Mouse (Mus musculus): Measurements from ENCODE around the gene Sgsm1. TPM values are rescaled to one million over a fixed set of nuclear protein-coding genes. Genes with fewer than 3 reads are reported as not detected.

Gene Sgsm1
- polyA plus RNA-seq, 1 experiment from 2014 or later = 15.7 TPM

- no peaks in the 10 kb centered on the region for H3K9me3 ChIP-seq (ENCODE audit: control insufficient read depth, low read length)
- H3K4me3 ChIP-seq (ENCODE audit: low read depth, low read length) = peak within 1 kb of the TSS; percentile 68
- DNase-seq (ENCODE audit: low spot score) (peak; percentile 87), ATAC-seq (replicated peaks; ENCODE audit: low FRiP score) (peak; percentile 19)
- WGBS = 10% methylated on average over 47 of the region's 62 CpGs
- peaks cover 9% of the 10 kb centered on the region for H3K4me1 ChIP-seq (replicated peaks; ENCODE audit: control insufficient read depth, insufficient read depth, low read length)
- peak within 1 kb of the TSS; percentile 66 for H3K9ac ChIP-seq (ENCODE audit: low read length)
- no peaks in the 10 kb centered on the region for H3K36me3 ChIP-seq (ENCODE audit: control insufficient read depth, insufficient read depth, low read length)
- no peaks in the 10 kb centered on the region for H3K27me3 ChIP-seq (ENCODE audit: control insufficient read depth, insufficient read depth, low read length)
- H3K27ac ChIP-seq (ENCODE audit: low read depth, low read length) = no peak within 1 kb of the TSS
- peak within 1 kb of the TSS; percentile 97 for H3K4me2 ChIP-seq (ENCODE audit: low read depth, low read length, severe bottlenecking)
Observed at GRCm38 (mm10) chr5:113221147-113221865, 89.3 kb downstream of the Sgsm1 start, which contains the start of gene 2900026A02Rik. 2900026A02Rik (minus strand) TSS chr5:113221236.

DNA sequence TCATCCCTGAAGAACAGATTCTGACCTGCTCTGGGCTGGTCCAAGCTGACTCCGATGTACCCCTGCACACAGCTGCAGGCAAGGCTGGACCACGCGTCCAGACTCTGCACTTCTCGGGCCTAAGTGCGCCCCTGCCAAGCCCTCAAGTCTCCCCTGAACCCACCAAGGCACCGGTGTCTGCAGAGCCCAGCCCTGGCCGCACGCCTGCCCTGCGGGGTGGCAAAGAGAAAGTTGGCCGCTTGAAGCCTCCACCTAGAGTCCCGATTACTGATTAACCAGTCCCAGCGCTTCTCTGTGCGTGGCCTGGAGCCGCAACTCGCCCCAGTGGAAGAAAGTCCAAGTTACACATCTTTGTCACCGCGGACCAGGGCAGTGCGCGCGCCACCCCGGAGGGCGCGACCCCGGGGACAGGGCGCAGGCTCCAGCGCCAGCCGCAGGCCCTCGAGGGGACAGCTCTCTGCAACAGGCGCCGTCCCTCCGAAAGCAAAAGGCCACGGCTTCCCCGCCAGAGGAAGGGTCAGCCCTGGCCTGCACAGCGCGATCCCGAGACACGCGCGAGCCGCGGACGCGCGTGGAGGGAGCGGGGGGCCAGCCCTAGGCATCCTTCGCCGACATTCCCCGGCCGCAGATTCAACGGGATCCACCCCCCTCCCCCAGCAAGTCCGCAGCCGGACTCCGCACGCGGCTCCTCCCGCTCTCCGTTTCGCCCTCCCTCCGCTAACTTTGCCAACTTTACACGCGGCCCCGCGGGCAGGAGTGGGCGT, 90.0 kb downstream of the Sgsm1 start:
- Histone ChIP-seq H3K36me3 (ENCODE audit: control insufficient read depth, insufficient read depth, low read length) (no peaks in the 10 kb centered on the region), H3K4me1 (replicated peaks; ENCODE audit: control insufficient read depth, insufficient read depth, low read length) (peaks cover 4% of the 10 kb centered on the region), H3K4me3 (ENCODE audit: low read depth, low read length) (peak overlapping the region; percentile 68), H3K27me3 (ENCODE audit: control insufficient read depth, insufficient read depth, low read length) (no peaks in the 10 kb centered on the region), H3K9me3 (ENCODE audit: control insufficient read depth, low read length) (no peaks in the 10 kb centered on the region), H3K9ac (ENCODE audit: low read length) (peak overlapping the region; percentile 66), H3K4me2 (ENCODE audit: low read depth, low read length, severe bottlenecking) (peak overlapping the region; percentile 97), H3K27ac (ENCODE audit: low read depth, low read length) (no peak overlapping the region)
- peak; percentile 60 for ATAC-seq (replicated peaks; ENCODE audit: low FRiP score)
- WGBS = 2% methylated on average over 58 of the region's 64 CpGs
- peak; percentile 72 for DNase-seq (ENCODE audit: low spot score)

- WGBS = 64% methylated on average over 7 of the region's 7 CpGs
- Histone ChIP-seq H3K27ac (ENCODE audit: low read depth, low read length) (no peak overlapping the region), H3K4me1 (replicated peaks; ENCODE audit: control insufficient read depth, insufficient read depth, low read length) (peaks cover 4% of the 10 kb centered on the region), H3K4me2 (ENCODE audit: low read depth, low read length, severe bottlenecking) (peak overlapping the region; percentile 97), H3K36me3 (ENCODE audit: control insufficient read depth, insufficient read depth, low read length) (no peaks in the 10 kb centered on the region), H3K27me3 (ENCODE audit: control insufficient read depth, insufficient read depth, low read length) (no peaks in the 10 kb centered on the region), H3K9me3 (ENCODE audit: control insufficient read depth, low read length) (no peaks in the 10 kb centered on the region), H3K4me3 (ENCODE audit: low read depth, low read length) (peak overlapping the region; percentile 68; the same call in 1 of the 2 replicates), H3K9ac (ENCODE audit: low read length) (no peak overlapping the region)
- DNase-seq (ENCODE audit: low spot score) (no peak), ATAC-seq (replicated peaks; ENCODE audit: low FRiP score) (no peak)
Observed at GRCm38 (mm10) chr5:113219876-113220275, 90.7 kb downstream of the Sgsm1 start.

- no peak overlapping the region for H3K9ac ChIP-seq (ENCODE audit: low read length)
- H3K9me3 ChIP-seq (ENCODE audit: control insufficient read depth, low read length) = no peaks in the 10 kb centered on the region
- H3K36me3 ChIP-seq (ENCODE audit: control insufficient read depth, insufficient read depth, low read length) = no peaks in the 10 kb centered on the region
- H3K4me1 ChIP-seq (replicated peaks; ENCODE audit: control insufficient read depth, insufficient read depth, low read length) = peaks cover 4% of the 10 kb centered on the region
- no peak overlapping the region for H3K27ac ChIP-seq (ENCODE audit: low read depth, low read length)
- WGBS = 83% methylated on average over 6 of the region's 6 CpGs
- H3K4me3 ChIP-seq (ENCODE audit: low read depth, low read length) = no peak overlapping the region
- no peaks in the 10 kb centered on the region for H3K27me3 ChIP-seq (ENCODE audit: control insufficient read depth, insufficient read depth, low read length)
- DNase-seq (ENCODE audit: low spot score) = no peak
- H3K4me2 ChIP-seq (ENCODE audit: low read depth, low read length, severe bottlenecking) = no peak overlapping the region
- ATAC-seq (replicated peaks; ENCODE audit: low FRiP score) = no peak
Observed at GRCm38 (mm10) chr5:113219450-113219849, 91.1 kb downstream of the Sgsm1 start.

DNA sequence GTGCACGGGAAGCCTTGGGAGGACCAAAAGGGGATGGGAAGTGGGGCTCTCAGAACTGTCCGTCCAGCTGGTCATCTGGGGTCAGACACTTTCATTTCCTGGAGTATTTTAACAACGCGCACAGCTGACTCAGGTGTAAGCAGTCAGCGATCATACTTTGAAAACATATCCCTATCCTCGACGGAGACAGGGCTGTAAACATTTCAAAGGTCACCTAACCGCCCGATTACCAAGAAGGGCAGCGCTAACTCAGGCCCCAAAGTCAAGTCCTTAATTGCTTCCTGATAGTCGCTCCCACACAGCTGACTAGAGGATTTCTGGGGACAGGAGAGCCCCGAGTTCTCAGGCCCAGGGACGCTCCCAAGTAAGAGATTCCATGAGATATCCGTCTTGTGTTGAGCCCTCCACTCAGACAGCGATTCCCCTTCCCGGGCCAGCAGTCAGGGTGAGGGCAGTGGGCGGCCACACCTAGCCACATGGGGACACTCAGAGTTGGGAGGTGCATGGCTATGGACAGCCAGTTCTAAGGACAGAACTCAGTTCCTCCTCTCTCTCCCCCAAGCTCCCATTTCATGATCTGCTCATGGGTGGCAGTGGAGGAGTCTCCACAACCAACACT, 91.9 kb downstream of the Sgsm1 start:
- Histone ChIP-seq H3K27me3 (ENCODE audit: control insufficient read depth, insufficient read depth, low read length) (no peaks in the 10 kb centered on the region), H3K9ac (ENCODE audit: low read length) (no peak overlapping the region), H3K4me2 (ENCODE audit: low read depth, low read length, severe bottlenecking) (no peak overlapping the region), H3K4me3 (ENCODE audit: low read depth, low read length) (no peak overlapping the region), H3K4me1 (replicated peaks; ENCODE audit: control insufficient read depth, insufficient read depth, low read length) (peaks cover 4% of the 10 kb centered on the region), H3K36me3 (ENCODE audit: control insufficient read depth, insufficient read depth, low read length) (no peaks in the 10 kb centered on the region), H3K27ac (ENCODE audit: low read depth, low read length) (no peak overlapping the region), H3K9me3 (ENCODE audit: control insufficient read depth, low read length) (no peaks in the 10 kb centered on the region)
- ATAC-seq (replicated peaks; ENCODE audit: low FRiP score) (no peak), DNase-seq (ENCODE audit: low spot score) (no peak)
- 84% methylated on average over 17 of the region's 17 CpGs for WGBS

- 88% methylated on average over 12 of the region's 12 CpGs for WGBS
Observed at GRCm38 (mm10) chr5:113217076-113217475, 93.5 kb downstream of the Sgsm1 start.

DNA sequence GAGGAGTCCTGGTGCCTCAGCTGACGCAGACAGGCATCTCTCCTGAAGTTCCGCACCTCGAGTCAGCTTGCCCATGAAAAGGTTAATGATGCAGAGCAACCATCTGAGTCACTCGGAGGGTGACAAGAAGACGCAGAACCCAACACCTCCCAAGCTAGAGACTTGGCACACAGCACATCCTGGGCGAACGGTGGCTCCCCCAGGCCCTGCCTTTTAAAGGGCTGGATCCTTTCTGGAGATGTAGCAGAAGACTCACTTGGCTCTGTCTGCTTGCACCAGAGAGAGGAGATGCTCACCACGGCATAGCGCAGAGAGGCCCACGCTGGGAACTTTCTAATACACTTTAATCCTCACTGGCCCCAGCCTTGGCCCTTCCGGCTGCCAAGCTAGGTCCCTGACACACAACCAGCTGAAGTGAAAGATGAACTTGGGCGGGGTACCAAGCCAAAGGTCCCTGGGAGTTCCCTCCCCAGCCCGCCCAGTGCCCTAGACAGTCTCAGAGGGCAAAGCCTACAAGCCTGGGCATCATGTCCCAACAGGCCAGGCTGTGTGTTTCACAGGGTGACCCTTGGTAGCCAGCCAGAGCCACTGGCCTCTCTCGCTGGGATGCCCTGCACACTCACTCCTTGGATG, 94.1 kb downstream of the Sgsm1 start:
- no peak for ATAC-seq (replicated peaks; ENCODE audit: low FRiP score)
- Histone ChIP-seq H3K9ac (ENCODE audit: low read length) (no peak overlapping the region), H3K27me3 (ENCODE audit: control insufficient read depth, insufficient read depth, low read length) (no peaks in the 10 kb centered on the region), H3K9me3 (ENCODE audit: control insufficient read depth, low read length) (no peaks in the 10 kb centered on the region), H3K27ac (ENCODE audit: low read depth, low read length) (no peak overlapping the region), H3K36me3 (ENCODE audit: control insufficient read depth, insufficient read depth, low read length) (no peaks in the 10 kb centered on the region), H3K4me3 (ENCODE audit: low read depth, low read length) (no peak overlapping the region), H3K4me1 (replicated peaks; ENCODE audit: control insufficient read depth, insufficient read depth, low read length) (peaks cover 4% of the 10 kb centered on the region), H3K4me2 (ENCODE audit: low read depth, low read length, severe bottlenecking) (no peak overlapping the region)
- DNase-seq (ENCODE audit: low spot score) = no peak
- WGBS = 80% methylated on average over 14 of the region's 14 CpGs

More at GRCm38 (mm10) chr5:113217076-113217475, 93.5 kb downstream of the Sgsm1 start:
- ATAC-seq (replicated peaks; ENCODE audit: low FRiP score) = no peak
- Histone ChIP-seq H3K4me1 (replicated peaks; ENCODE audit: control insufficient read depth, insufficient read depth, low read length) (peaks cover 4% of the 10 kb centered on the region), H3K36me3 (ENCODE audit: control insufficient read depth, insufficient read depth, low read length) (no peaks in the 10 kb centered on the region), H3K4me2 (ENCODE audit: low read depth, low read length, severe bottlenecking) (no peak overlapping the region), H3K27me3 (ENCODE audit: control insufficient read depth, insufficient read depth, low read length) (no peaks in the 10 kb centered on the region), H3K9ac (ENCODE audit: low read length) (no peak overlapping the region), H3K9me3 (ENCODE audit: control insufficient read depth, low read length) (no peaks in the 10 kb centered on the region), H3K4me3 (ENCODE audit: low read depth, low read length) (no peak overlapping the region), H3K27ac (ENCODE audit: low read depth, low read length) (no peak overlapping the region)
- no peak for DNase-seq (ENCODE audit: low spot score)

DNA sequence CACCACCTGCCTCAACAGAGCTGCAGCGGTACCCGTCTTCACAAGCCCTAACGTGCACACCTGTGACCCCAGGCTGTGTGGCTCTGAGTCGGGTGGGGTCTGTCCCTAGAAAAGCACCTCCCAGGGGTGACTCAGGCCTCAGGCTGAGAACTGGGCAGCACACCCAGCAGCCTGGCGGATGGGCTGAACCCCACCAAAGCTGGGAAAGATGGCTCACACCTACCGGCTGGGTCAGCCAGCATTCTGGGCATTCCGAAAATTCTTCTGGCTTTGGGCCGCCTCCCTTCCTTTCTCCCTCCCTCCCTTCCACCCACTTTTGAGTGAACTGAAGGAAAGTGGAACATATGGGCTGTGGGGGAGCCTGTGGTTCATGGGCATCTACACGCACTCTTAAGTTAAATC, 95.0 kb downstream of the Sgsm1 start:
- Histone ChIP-seq H3K4me3 (ENCODE audit: low read depth, low read length) (no peak overlapping the region), H3K9ac (ENCODE audit: low read length) (no peak overlapping the region), H3K9me3 (ENCODE audit: control insufficient read depth, low read length) (no peaks in the 10 kb centered on the region), H3K4me1 (replicated peaks; ENCODE audit: control insufficient read depth, insufficient read depth, low read length) (peaks cover 3% of the 10 kb centered on the region), H3K27me3 (ENCODE audit: control insufficient read depth, insufficient read depth, low read length) (no peaks in the 10 kb centered on the region), H3K4me2 (ENCODE audit: low read depth, low read length, severe bottlenecking) (no peak overlapping the region), H3K36me3 (ENCODE audit: control insufficient read depth, insufficient read depth, low read length) (no peaks in the 10 kb centered on the region), H3K27ac (ENCODE audit: low read depth, low read length) (no peak overlapping the region)
- DNase-seq (ENCODE audit: low spot score) = no peak
- no peak for ATAC-seq (replicated peaks; ENCODE audit: low FRiP score)
- 87% methylated on average over 9 of the region's 9 CpGs for WGBS

Measured in forebrain, embryonic 11.5 days (tissue).